Mouse (Mus musculus): ENCODE results near the gene Fam50b. TPM values are rescaled to one million over a fixed set of nuclear protein-coding genes. Genes with fewer than 3 reads are reported as not detected.

The Fam50b gene
- polyA plus RNA-seq (2015; fragmentation: Illumina TruSeq; extraction: RNeasy Lipid Tissue Mini Kit (QIAGEN cat#74804); ENCODE audit: insufficient read depth, low read depth, low replicate concordance) = not detected

GRCm38 (mm10) chr13:34734686-34735085 lies at the start of gene Fam50b:
Gene Fam50b (plus strand): TSS chr13:34734850.

Other genes with a start within 250 kb of the Fam50b start
- gene Pxdc1, start 81.4 kb upstream of the Fam50b start, polyA plus RNA-seq (2015; fragmentation: Illumina TruSeq; extraction: RNeasy Lipid Tissue Mini Kit (QIAGEN cat#74804); ENCODE audit: insufficient read depth, low read depth, low replicate concordance) = 5.5 TPM
- gene Prpf4b, start 140.5 kb downstream of the Fam50b start, polyA plus RNA-seq (2015; fragmentation: Illumina TruSeq; extraction: RNeasy Lipid Tissue Mini Kit (QIAGEN cat#74804); ENCODE audit: insufficient read depth, low read depth, low replicate concordance) = 68.7 TPM
- gene Fam217a, start 189.5 kb downstream of the Fam50b start, polyA plus RNA-seq (2015; fragmentation: Illumina TruSeq; extraction: RNeasy Lipid Tissue Mini Kit (QIAGEN cat#74804); ENCODE audit: insufficient read depth, low read depth, low replicate concordance) = not detected
- gene 4933417A18Rik, start 189.6 kb downstream of the Fam50b start, polyA plus RNA-seq (2015; fragmentation: Illumina TruSeq; extraction: RNeasy Lipid Tissue Mini Kit (QIAGEN cat#74804); ENCODE audit: insufficient read depth, low read depth, low replicate concordance) = not detected
- 1.9 TPM for gene Eci3, start 229.0 kb downstream of the Fam50b start, polyA plus RNA-seq (2015; fragmentation: Illumina TruSeq; extraction: RNeasy Lipid Tissue Mini Kit (QIAGEN cat#74804); ENCODE audit: insufficient read depth, low read depth, low replicate concordance)

Data from pancreas, adult 10 weeks (tissue).